Mouse (Mus musculus) right cerebral cortex, adult 2 months (tissue): ENCODE results near the gene Col16a1.

Experiments
- DNase-seq, 2 experiments: peaks; one replicate each; pipeline ENCODE4 v3.0.0; 2021 to 2022; ENCODE audit warnings: low spot score in 2 of 2

Gene Col16a1

GRCm38 (mm10) chr4:130044211-130044610 lies 3.4 kb upstream of the Col16a1 start:
- DNase-seq, result no peak

- DNase-seq, result no peak
Observed at GRCm38 (mm10) chr4:130045609-130046008, 2.0 kb upstream of the Col16a1 start.

GRCm38 (mm10) chr4:130048203-130048479 lies 501 bp downstream of the Col16a1 start:
- no peak for DNase-seq

GRCm38 (mm10) chr4:130050056-130050824 lies 2.6 kb downstream of the Col16a1 start:
- DNase-seq, result no peak

- no peak for DNase-seq
Observed at GRCm38 (mm10) chr4:130052283-130052682, 4.6 kb downstream of the Col16a1 start.

GRCm38 (mm10) chr4:130053111-130053510 lies 5.5 kb downstream of the Col16a1 start:
- DNase-seq, result no peak

GRCm38 (mm10) chr4:130054727-130055126 lies 7.1 kb downstream of the Col16a1 start:
- DNase-seq, result no peak

GRCm38 (mm10) chr4:130055160-130056010 lies 7.7 kb downstream of the Col16a1 start:
- no peak for DNase-seq

GRCm38 (mm10) chr4:130056011-130056322 lies 8.3 kb downstream of the Col16a1 start:
- no peak for DNase-seq

GRCm38 (mm10) chr4:130056471-130056870 lies 8.8 kb downstream of the Col16a1 start:
- no peak for DNase-seq

GRCm38 (mm10) chr4:130060937-130061336 lies 13.3 kb downstream of the Col16a1 start:
- DNase-seq, result no peak

GRCm38 (mm10) chr4:130063191-130063590 lies 15.6 kb downstream of the Col16a1 start:
- no peak for DNase-seq

GRCm38 (mm10) chr4:130066816-130067215 lies 19.2 kb downstream of the Col16a1 start:
- no peak for DNase-seq

- no peak for DNase-seq
Observed at GRCm38 (mm10) chr4:130070523-130070922, 22.9 kb downstream of the Col16a1 start.

GRCm38 (mm10) chr4:130071758-130072157 lies 24.1 kb downstream of the Col16a1 start:
- no peak for DNase-seq

GRCm38 (mm10) chr4:130073367-130073766 lies 25.7 kb downstream of the Col16a1 start:
- DNase-seq, result no peak

GRCm38 (mm10) chr4:130074761-130075515 lies 27.3 kb downstream of the Col16a1 start:
- no peak for DNase-seq

GRCm38 (mm10) chr4:130076856-130077255 lies 29.2 kb downstream of the Col16a1 start:
- DNase-seq, result no peak

GRCm38 (mm10) chr4:130078816-130079485 lies 31.3 kb downstream of the Col16a1 start:
- DNase-seq, result no peak

GRCm38 (mm10) chr4:130079521-130079920 lies 31.9 kb downstream of the Col16a1 start:
- no peak for DNase-seq

- DNase-seq, result peak; percentile 69 to 74
Observed at GRCm38 (mm10) chr4:130081345-130082190, 33.9 kb downstream of the Col16a1 start.
